Mouse (Mus musculus): ENCODE measurements around the gene Btla.

The Btla gene

GRCm38 (mm10) chr16:45257567-45257966, 33.5 kb downstream of the Btla start:
- DNase-seq (ENCODE audit: low read depth in 1 of 2, low spot score in 2 of 2) = no peak

GRCm38 (mm10) chr16:45259663-45260062, 35.5 kb downstream of the Btla start:
- DNase-seq (ENCODE audit: low read depth in 1 of 2, low spot score in 2 of 2) = no peak

- no peak for DNase-seq (ENCODE audit: low read depth in 1 of 2, low spot score in 2 of 2)
Measured at GRCm38 (mm10) chr16:45261321-45261720, 37.2 kb downstream of the Btla start.

- DNase-seq (ENCODE audit: low read depth in 1 of 2, low spot score in 2 of 2) = no peak
Measured at GRCm38 (mm10) chr16:45262051-45262450, 37.9 kb downstream of the Btla start.

- no peak for DNase-seq (ENCODE audit: low read depth in 1 of 2, low spot score in 2 of 2)
Measured at GRCm38 (mm10) chr16:45269886-45270285, 45.8 kb downstream of the Btla start.

- no peak for DNase-seq (ENCODE audit: low read depth in 1 of 2, low spot score in 2 of 2)
Measured at GRCm38 (mm10) chr16:45283093-45283492, 59.0 kb downstream of the Btla start.

- DNase-seq (ENCODE audit: low read depth in 1 of 2, low spot score in 2 of 2) = no peak
Measured at GRCm38 (mm10) chr16:45297806-45298205, 73.7 kb downstream of the Btla start.

Data from monocyte, adult 2 months (primary cell).